Mouse (Mus musculus) thymus, adult 2 months (tissue): ENCODE data around the gene Slc8a3. TPM values are rescaled to one million over a fixed set of nuclear protein-coding genes. Genes with fewer than 3 reads are reported as not detected.

Source experiments
- DNase-seq: peaks from one replicate; pipeline ENCODE4 v3.0.0; 2021
- H3K27ac ChIP-seq: fragments of 200-500 bp; 2 replicates; pipeline ENCODE4 v1.5.1; 2012; ENCODE audit warnings: low read length, control low read depth; ENCODE audit not compliant: control insufficient read depth, insufficient read depth
- H3K27me3 ChIP-seq: fragments of 200-500 bp; 2 replicates; pipeline ENCODE4 v1.6.1; 2012; ENCODE audit warnings: mild to moderate bottlenecking, low read length, moderate library complexity, mixed read lengths; ENCODE audit not compliant: control insufficient read depth, insufficient read depth
- H3K36me3 ChIP-seq: fragments of 200-500 bp; 2 replicates; pipeline ENCODE4 v1.6.1; 2012; ENCODE audit warnings: mild to moderate bottlenecking, low read length, moderate library complexity; ENCODE audit not compliant: control insufficient read depth, insufficient read depth
- H3K4me1 ChIP-seq: fragments of 200-500 bp; replicated peaks from 2 replicates; pipeline ENCODE4 v1.6.1; 2012; ENCODE audit warnings: low read length; ENCODE audit not compliant: control insufficient read depth, insufficient read depth
- H3K4me3 ChIP-seq: fragments of 200-500 bp; 2 replicates; pipeline ENCODE4 v1.5.1; 2012; ENCODE audit warnings: mild to moderate bottlenecking, low read length, control low read depth, moderate library complexity; ENCODE audit not compliant: control insufficient read depth, insufficient read depth
- CTCF ChIP-seq: fragments of 200-500 bp; IDR thresholded peaks from 2 replicates; pipeline ENCODE4 v1.5.1; 2012; ENCODE audit warnings: mild to moderate bottlenecking, control low read depth, low read length, moderate library complexity, borderline replicate concordance; ENCODE audit not compliant: control insufficient read depth, poor library complexity, insufficient read depth; ENCODE audit errors: extremely low read depth
- POLR2A ChIP-seq: fragments of 200-500 bp; IDR thresholded peaks from 2 replicates; pipeline ENCODE4 v1.6.1; 2012; ENCODE audit warnings: mild to moderate bottlenecking, low read length, control low read depth, moderate library complexity; ENCODE audit not compliant: control insufficient read depth, poor library complexity, insufficient read depth; ENCODE audit errors: extremely low read depth
- WGBS: fragments of 180-500 bp; shearing (Covaris S2); methylation state at CpG from one replicate; pipeline ENCODE4 v1.1.7; 2018; 5-methylcytosine and 5-hydroxymethylcytosine counted together
- polyA plus RNA-seq: library from polyadenylated mRNA; depleted of rRNA; stranded (reverse); fragments of >200 nt; gene quantifications from 2 replicates; pipeline ENCODE4 v1.2.3, GENCODE M21; 2012

The Slc8a3 gene
- polyA plus RNA-seq, 1 experiment, result 0.05 TPM

- Histone ChIP-seq H3K4me3 (no peak overlapping the region), H3K27ac (no peak overlapping the region), H3K36me3 (no peaks in the 10 kb centered on the region), H3K27me3 (no peaks in the 10 kb centered on the region), H3K4me1 (no peaks in the 10 kb centered on the region)
- no peak for DNase-seq
- no peak for TF ChIP-seq POLR2A
- no peak for TF ChIP-seq CTCF
- WGBS, result 74% methylated on average over 5 of the region's 5 CpGs
Observed at GRCm38 (mm10) chr12:81227767-81228460, 105.1 kb downstream of the Slc8a3 start.

GRCm38 (mm10) chr12:81226590-81226989 lies 106.4 kb downstream of the Slc8a3 start:
- Histone ChIP-seq H3K4me3 (no peak overlapping the region), H3K4me1 (no peaks in the 10 kb centered on the region), H3K36me3 (no peaks in the 10 kb centered on the region), H3K27me3 (no peaks in the 10 kb centered on the region), H3K27ac (no peak overlapping the region)
- TF ChIP-seq POLR2A, result no peak
- TF ChIP-seq CTCF, result no peak
- WGBS, result 83% methylated on average over 3 of the region's 3 CpGs
- DNase-seq, result no peak

- no peak for DNase-seq
- Histone ChIP-seq H3K4me3 (no peak overlapping the region), H3K36me3 (no peaks in the 10 kb centered on the region), H3K4me1 (no peaks in the 10 kb centered on the region), H3K27ac (no peak overlapping the region), H3K27me3 (no peaks in the 10 kb centered on the region)
- 50% methylated on average over 6 of the region's 6 CpGs for WGBS
- TF ChIP-seq CTCF (no peak), POLR2A (no peak)
Observed at GRCm38 (mm10) chr12:81225966-81226577, 106.9 kb downstream of the Slc8a3 start.

DNA sequence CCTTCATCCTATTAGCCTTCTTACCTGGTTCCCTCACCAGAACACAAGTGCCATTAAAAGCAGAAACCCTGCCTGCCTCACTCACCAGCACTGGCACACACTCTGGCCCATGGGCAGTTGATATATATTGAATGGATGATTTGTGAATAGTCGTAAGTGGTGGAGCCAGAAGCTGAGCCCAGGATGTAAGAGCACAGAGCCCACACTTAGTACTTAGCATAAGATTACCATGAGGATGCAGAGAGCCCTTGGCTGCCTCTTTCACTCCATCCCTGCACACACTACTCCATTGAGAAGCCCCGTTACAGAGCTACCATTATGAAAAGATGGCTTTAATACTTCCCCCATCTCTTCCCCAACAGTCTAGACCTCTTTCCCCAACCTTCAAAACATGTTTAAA lies 108.1 kb downstream of the Slc8a3 start:
- Histone ChIP-seq H3K27ac (no peak overlapping the region), H3K27me3 (no peaks in the 10 kb centered on the region), H3K4me1 (no peaks in the 10 kb centered on the region), H3K36me3 (no peaks in the 10 kb centered on the region), H3K4me3 (no peak overlapping the region)
- no peak for TF ChIP-seq POLR2A
- TF ChIP-seq CTCF, result no peak
- WGBS, result 86% methylated on average over 2 of the region's 2 CpGs
- no peak for DNase-seq

GRCm38 (mm10) chr12:81223276-81223675 lies 109.7 kb downstream of the Slc8a3 start:
- no peak for TF ChIP-seq POLR2A
- TF ChIP-seq CTCF, result no peak
- Histone ChIP-seq H3K4me3 (no peak overlapping the region), H3K27ac (no peak overlapping the region), H3K27me3 (no peaks in the 10 kb centered on the region), H3K36me3 (no peaks in the 10 kb centered on the region), H3K4me1 (no peaks in the 10 kb centered on the region)
- no peak for DNase-seq
- WGBS, result 76% methylated on average over 2 of the region's 2 CpGs

- DNase-seq, result no peak
- H3K4me1 ChIP-seq, result no peaks in the 10 kb centered on the region
- no peaks in the 10 kb centered on the region for H3K36me3 ChIP-seq
- WGBS, result 73% methylated on average over 4 of the region's 4 CpGs
- no peaks in the 10 kb centered on the region for H3K27me3 ChIP-seq
- no peak overlapping the region for H3K27ac ChIP-seq
- H3K4me3 ChIP-seq, result no peak overlapping the region
- TF ChIP-seq POLR2A (no peak), CTCF (no peak)
Observed at GRCm38 (mm10) chr12:81219339-81219738, 113.6 kb downstream of the Slc8a3 start.
